15 mouse cellular contexts compared by ENCODE assay signal in genomic region chrX:72644691-72645090, GRCm38 (mm10). TPM values are rescaled to one million over a fixed set of nuclear protein-coding genes. Genes with fewer than 3 reads are reported as not detected.
DNase-seq lines count a peak whose midpoint lies in the region; ATAC-seq and TF ChIP-seq lines count a peak whose summit lies in the region.
"Had no signal": no experiment of that assay in that cellular context is flagged by ENCODE, and none has a peak within 500 bp of the region (broad histone marks: within the 10 kb centered on the region; RNA-seq: fewer than 3 reads in every experiment).

No protein-coding gene starts in this region.

- no peaks in the 10 kb centered on the region for H3K36me3 ChIP-seq in hindbrain, embryonic 11.5 days (ENCODE audit: control insufficient read depth, insufficient read depth, low read length)
- no peaks in the 10 kb centered on the region for H3K36me3 ChIP-seq in hindbrain, embryonic 16.5 days (ENCODE audit: control insufficient read depth, insufficient read depth, low read length)
- H3K36me3 ChIP-seq in lung, embryonic 14.5 days (ENCODE audit: insufficient read depth) = no peaks in the 10 kb centered on the region
- H3K36me3 ChIP-seq in heart, embryonic 10.5 days = no peaks in the 10 kb centered on the region
- H3K36me3 ChIP-seq: forebrain, embryonic 12.5 days; lung, embryonic 15.5 days; midbrain, embryonic 13.5 days; stomach, embryonic 15.5 days had no signal

- WGBS in hindbrain, embryonic 11.5 days = 58% methylated on average over 2 of the region's 2 CpGs
- WGBS in hindbrain, embryonic 16.5 days = 62% methylated on average over 2 of the region's 2 CpGs
- 59% methylated on average over 2 of the region's 2 CpGs for whole genome bisulfite sequencing in lung, embryonic 14.5 days
- WGBS in heart, embryonic 10.5 days = 49% methylated on average over 2 of the region's 2 CpGs

- H3K9me3 ChIP-seq in hindbrain, embryonic 11.5 days (ENCODE audit: control insufficient read depth, low read length) = no peaks in the 10 kb centered on the region
- no peaks in the 10 kb centered on the region for H3K9me3 ChIP-seq in hindbrain, embryonic 16.5 days (ENCODE audit: control insufficient read depth, low read length)
- no peaks in the 10 kb centered on the region for H3K9me3 ChIP-seq in lung, embryonic 14.5 days (ENCODE audit: low read depth, low read length)
- H3K9me3 ChIP-seq in heart, embryonic 10.5 days = no peaks in the 10 kb centered on the region
- H3K9me3 ChIP-seq: forebrain, embryonic 12.5 days; lung, embryonic 15.5 days; midbrain, embryonic 13.5 days; stomach, embryonic 15.5 days had no signal

- no peak overlapping the region for H3K9ac ChIP-seq in hindbrain, embryonic 11.5 days (ENCODE audit: low read depth, low read length)
- no peak overlapping the region for H3K9ac ChIP-seq in hindbrain, embryonic 16.5 days (ENCODE audit: low read depth, low read length)
- no peak overlapping the region for H3K9ac ChIP-seq in lung, embryonic 14.5 days
- H3K9ac ChIP-seq: forebrain, embryonic 12.5 days; lung, embryonic 15.5 days; midbrain, embryonic 13.5 days; stomach, embryonic 15.5 days had no signal

- peak; percentile 1 for DNase-seq in hindbrain, embryonic 11.5 days (ENCODE audit: low spot score)
- peak; percentile 2 for DNase-seq in lung, embryonic 14.5 days
- DNase-seq in lung, postnatal 25 days (ENCODE audit: low spot score) = no peak
- peak; percentile 30 for DNase-seq in ZHBTc4 (ENCODE audit: low read depth, low spot score)
- peak; percentile 0 for DNase-seq in retina, postnatal 1 day
- no peak for DNase-seq in urinary bladder, postnatal 25 days (ENCODE audit: low spot score)
- no peak for DNase-seq in heart, embryonic 10.5 days (ENCODE audit: low spot score)
- DNase-seq: gastrocnemius, postnatal 10 days; layer of hippocampus, adult 9-11 months; left cerebral cortex, postnatal 4 days had no signal

- H3K4me2 ChIP-seq in hindbrain, embryonic 11.5 days (replicated peaks; ENCODE audit: low read depth, low read length) = no peak overlapping the region
- no peak overlapping the region for H3K4me2 ChIP-seq in hindbrain, embryonic 16.5 days (ENCODE audit: low read length)
- H3K4me2 ChIP-seq in lung, embryonic 14.5 days = no peak overlapping the region
- H3K4me2 ChIP-seq: forebrain, embryonic 12.5 days; lung, embryonic 15.5 days; midbrain, embryonic 13.5 days; stomach, embryonic 15.5 days had no signal

- H3K4me1 ChIP-seq in hindbrain, embryonic 11.5 days (replicated peaks; ENCODE audit: control insufficient read depth, insufficient read depth, low read length) = no peaks in the 10 kb centered on the region
- H3K4me1 ChIP-seq in hindbrain, embryonic 16.5 days (ENCODE audit: control insufficient read depth, insufficient read depth, low read depth, low read length) = no peaks in the 10 kb centered on the region
- no peaks in the 10 kb centered on the region for H3K4me1 ChIP-seq in lung, embryonic 14.5 days (ENCODE audit: insufficient read depth)
- no peaks in the 10 kb centered on the region for H3K4me1 ChIP-seq in heart, embryonic 10.5 days
- H3K4me1 ChIP-seq: forebrain, embryonic 12.5 days; lung, embryonic 15.5 days; midbrain, embryonic 13.5 days; stomach, embryonic 15.5 days had no signal

- TF ChIP-seq CTCF in lung, embryonic 14.5 days (IDR thresholded peaks at IDR 0.05; ENCODE audit: low read depth) = peak; percentile 29

- no peak for ATAC-seq in hindbrain, embryonic 11.5 days (ENCODE audit: low FRiP score)
- ATAC-seq in hindbrain, embryonic 16.5 days = no peak
- no peak for ATAC-seq in lung, embryonic 14.5 days (ENCODE audit: insufficient read depth)
- ATAC-seq: midbrain, embryonic 13.5 days had no signal

- no peak overlapping the region for H3K4me3 ChIP-seq in hindbrain, embryonic 11.5 days (ENCODE audit: low read depth, low read length)
- H3K4me3 ChIP-seq in hindbrain, embryonic 16.5 days (ENCODE audit: low read length) = no peak overlapping the region
- no peak overlapping the region for H3K4me3 ChIP-seq in lung, embryonic 14.5 days (ENCODE audit: low read depth, low read length)
- no peak overlapping the region for H3K4me3 ChIP-seq in heart, embryonic 10.5 days
- H3K4me3 ChIP-seq: forebrain, embryonic 12.5 days; lung, embryonic 15.5 days; midbrain, embryonic 13.5 days; stomach, embryonic 15.5 days had no signal

- no peaks in the 10 kb centered on the region for H3K27me3 ChIP-seq in hindbrain, embryonic 11.5 days (ENCODE audit: control insufficient read depth, insufficient read depth, low read length)
- no peaks in the 10 kb centered on the region for H3K27me3 ChIP-seq in hindbrain, embryonic 16.5 days (replicated peaks; ENCODE audit: control insufficient read depth, insufficient read depth, low read length)
- no peaks in the 10 kb centered on the region for H3K27me3 ChIP-seq in lung, embryonic 14.5 days (ENCODE audit: insufficient read depth, low read length)
- no peaks in the 10 kb centered on the region for H3K27me3 ChIP-seq in heart, embryonic 10.5 days (ENCODE audit: insufficient read depth, poor library complexity, severe bottlenecking)
- H3K27me3 ChIP-seq: forebrain, embryonic 12.5 days; lung, embryonic 15.5 days; midbrain, embryonic 13.5 days; stomach, embryonic 15.5 days had no signal

- H3K27ac ChIP-seq in hindbrain, embryonic 11.5 days (ENCODE audit: low read depth, low read length) = no peak overlapping the region
- H3K27ac ChIP-seq in hindbrain, embryonic 16.5 days (ENCODE audit: low read depth, low read length) = no peak overlapping the region
- no peak overlapping the region for H3K27ac ChIP-seq in lung, embryonic 14.5 days (ENCODE audit: low read depth)
- H3K27ac ChIP-seq in heart, embryonic 10.5 days = no peak overlapping the region
- H3K27ac ChIP-seq: forebrain, embryonic 12.5 days; lung, embryonic 15.5 days; midbrain, embryonic 13.5 days; stomach, embryonic 15.5 days had no signal

RNA-seq across cellular contexts. Expression of gene Gabra3, which starts 12.0 kb away (rescaled TPM):
- 1.4 and 2.8 TPM in 2 replicates for polyA plus RNA-seq in hindbrain, embryonic 11.5 days (2014; fragmentation: Nextera tagmentation; extraction: Ambion mirVana)
- polyA plus RNA-seq in hindbrain, embryonic 16.5 days (2015; fragmentation: Nextera tagmentation; extraction: Ambion mirVana) = 53.8 and 55.6 TPM in 2 replicates
- 0.68 and 0.78 TPM in 2 replicates for polyA plus RNA-seq in lung, embryonic 14.5 days (2014; fragmentation: Nextera tagmentation; extraction: Ambion mirVana)
- 0.09 and 0.58 TPM in 2 replicates for polyA plus RNA-seq in heart, embryonic 10.5 days (2016; fragmentation: Nextera tagmentation; extraction: Ambion mirVana)

Comparison
In these comparisons a context has a peak if more than half of its experiments do, and no peak if none do; other contexts are left out.
1. DNase-seq: peak in hindbrain, embryonic 11.5 days (single experiment), lung, embryonic 14.5 days (single experiment), ZHBTc4 (single experiment) and retina, postnatal 1 day (single experiment); none in lung, postnatal 25 days (single experiment), urinary bladder, postnatal 25 days (single experiment) and heart, embryonic 10.5 days (single experiment).
2. RNA of gene Gabra3, which starts 12.0 kb away (polyA plus RNA-seq): 53.8 to 55.6 TPM in hindbrain, embryonic 16.5 days; 1.4 to 2.8 TPM in hindbrain, embryonic 11.5 days, 0.68 to 0.78 TPM in lung, embryonic 14.5 days and 0.09 to 0.58 TPM in heart, embryonic 10.5 days; every median in the first group is over 10 times any median in the second.